Mouse (Mus musculus) cerebellum, adult 11-12 months (tissue): ENCODE results near the gene Daam2.
A peak's percentile ranks its signal among the peaks of the same experiment; 100 is the strongest.
"Not testable (repeated sequence)": the region's sequence is repeated elsewhere in the genome, so short reads cannot be mapped to it uniquely, and the experiment has no call there.

Experiments used
- DNase-seq: peaks from one replicate; pipeline ENCODE4 v3.0.0; 2022

Gene Daam2

DNA sequence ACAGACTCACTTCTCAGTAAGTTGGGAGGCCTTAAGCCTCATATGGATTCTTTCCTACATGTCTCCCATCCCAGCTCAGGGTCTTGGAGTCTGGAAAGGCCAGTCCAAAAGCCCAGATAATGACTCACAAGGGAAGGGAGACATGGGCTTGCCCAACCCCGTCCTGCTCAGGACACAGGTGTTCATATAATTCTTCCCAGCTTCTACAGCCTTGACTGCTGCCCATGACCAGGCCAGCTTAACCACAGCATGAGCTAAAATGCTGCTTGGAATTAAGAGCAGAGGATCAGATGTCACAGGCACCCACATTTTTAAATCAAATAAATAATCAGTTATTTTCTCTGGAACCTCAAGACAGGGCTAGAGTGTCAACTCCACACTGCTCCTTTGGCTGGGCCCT is 89.0 kb downstream of the Daam2 start:
- no peak for DNase-seq

GRCm38 (mm10) chr17:49474051-49474450 is 90.1 kb downstream of the Daam2 start:
- no peak for DNase-seq

DNA sequence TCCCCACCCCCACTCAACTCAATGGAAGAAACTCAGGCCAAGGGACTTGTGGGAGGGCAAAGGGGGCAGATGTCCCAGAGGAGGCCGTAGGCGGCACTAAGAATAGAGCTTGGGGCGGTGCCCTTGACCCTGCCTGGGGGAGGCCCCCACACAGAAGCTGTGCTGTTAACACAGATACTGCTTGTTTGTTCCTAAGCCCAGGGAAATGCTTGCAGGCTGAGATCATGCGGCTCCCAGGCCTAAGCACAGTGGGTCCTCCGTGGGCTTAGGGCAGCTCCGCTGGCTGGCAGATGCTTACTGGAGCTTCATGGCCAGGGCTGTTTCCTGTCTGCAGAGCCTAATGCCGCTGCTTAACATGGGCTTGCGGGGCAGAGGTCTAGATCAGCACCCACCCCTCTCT is 91.5 kb downstream of the Daam2 start:
- DNase-seq = no peak

DNA sequence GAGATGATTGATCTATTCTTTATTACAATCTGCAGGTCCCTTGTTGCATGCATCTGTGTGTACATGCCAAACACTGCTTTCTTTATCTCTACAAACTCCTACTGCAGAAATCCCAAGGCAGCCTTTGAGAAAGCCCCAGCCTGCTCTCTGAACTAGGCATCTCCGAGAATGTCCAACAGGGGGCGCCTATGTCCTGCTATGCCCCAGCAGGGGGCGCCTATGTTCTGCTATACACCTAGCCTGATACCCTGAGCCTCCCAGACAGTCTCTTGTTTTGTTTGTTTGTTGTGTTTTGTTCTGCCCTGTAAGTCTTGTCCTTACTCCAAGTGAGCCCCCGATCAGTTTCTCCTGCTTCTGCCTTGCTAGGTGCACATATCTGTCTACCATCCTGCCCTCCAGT is 95.9 kb downstream of the Daam2 start:
- peak; percentile 78 for DNase-seq

DNA sequence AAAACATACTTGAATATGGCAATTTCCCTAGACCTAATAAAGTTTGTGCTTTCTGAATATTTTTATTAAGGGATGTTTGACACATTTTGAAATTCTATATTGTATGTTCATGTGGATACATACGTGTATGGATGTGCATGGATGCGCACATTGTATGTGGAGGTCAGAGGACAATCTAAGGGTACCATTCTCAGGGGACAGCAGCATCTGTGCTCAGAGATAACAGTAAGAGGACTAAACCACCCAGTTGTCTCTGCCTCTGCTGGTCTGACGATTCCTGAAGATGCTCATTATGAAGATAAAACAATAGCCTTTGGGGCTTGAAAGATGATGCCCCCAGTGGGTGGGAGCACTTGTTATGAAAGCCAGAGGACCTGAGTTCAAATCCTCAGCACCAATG is 99.3 kb downstream of the Daam2 start:
- DNase-seq = no peak

GRCm38 (mm10) chr17:49458386-49458785 is 105.8 kb downstream of the Daam2 start:
- no peak for DNase-seq

- no peak for DNase-seq
These were observed 106.3 kb downstream of the Daam2 start for GRCm38 (mm10) chr17:49457833-49458232.

- no peak for DNase-seq
These were observed 107.8 kb downstream of the Daam2 start for GRCm38 (mm10) chr17:49456334-49456733.

GRCm38 (mm10) chr17:49450922-49451321 is 113.2 kb downstream of the Daam2 start:
- no peak for DNase-seq

DNA sequence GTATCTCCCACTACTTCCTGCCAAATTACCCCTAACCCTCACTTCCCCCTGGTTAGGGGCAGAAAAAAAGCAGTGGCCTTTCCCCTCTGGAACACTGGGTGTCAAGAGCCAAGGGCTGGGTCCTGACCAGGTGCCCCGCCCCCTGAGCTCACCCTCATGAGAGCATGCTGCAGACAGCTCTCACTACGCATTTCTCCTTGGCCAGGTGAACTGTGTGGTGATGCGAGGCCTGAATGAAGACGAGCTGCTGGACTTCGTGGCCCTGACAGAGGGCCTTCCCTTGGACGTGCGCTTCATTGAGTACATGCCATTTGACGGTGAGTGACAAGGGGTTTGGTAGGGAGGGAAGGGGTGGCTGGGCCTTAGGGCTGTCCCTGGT is 114.9 kb downstream of the Daam2 start:
- DNase-seq = no peak

- no peak for DNase-seq
These were observed 115.4 kb downstream of the Daam2 start for GRCm38 (mm10) chr17:49448570-49449229.

- not testable (repeated sequence) for DNase-seq
These were observed 121.3 kb downstream of the Daam2 start for GRCm38 (mm10) chr17:49442841-49443240.

DNA sequence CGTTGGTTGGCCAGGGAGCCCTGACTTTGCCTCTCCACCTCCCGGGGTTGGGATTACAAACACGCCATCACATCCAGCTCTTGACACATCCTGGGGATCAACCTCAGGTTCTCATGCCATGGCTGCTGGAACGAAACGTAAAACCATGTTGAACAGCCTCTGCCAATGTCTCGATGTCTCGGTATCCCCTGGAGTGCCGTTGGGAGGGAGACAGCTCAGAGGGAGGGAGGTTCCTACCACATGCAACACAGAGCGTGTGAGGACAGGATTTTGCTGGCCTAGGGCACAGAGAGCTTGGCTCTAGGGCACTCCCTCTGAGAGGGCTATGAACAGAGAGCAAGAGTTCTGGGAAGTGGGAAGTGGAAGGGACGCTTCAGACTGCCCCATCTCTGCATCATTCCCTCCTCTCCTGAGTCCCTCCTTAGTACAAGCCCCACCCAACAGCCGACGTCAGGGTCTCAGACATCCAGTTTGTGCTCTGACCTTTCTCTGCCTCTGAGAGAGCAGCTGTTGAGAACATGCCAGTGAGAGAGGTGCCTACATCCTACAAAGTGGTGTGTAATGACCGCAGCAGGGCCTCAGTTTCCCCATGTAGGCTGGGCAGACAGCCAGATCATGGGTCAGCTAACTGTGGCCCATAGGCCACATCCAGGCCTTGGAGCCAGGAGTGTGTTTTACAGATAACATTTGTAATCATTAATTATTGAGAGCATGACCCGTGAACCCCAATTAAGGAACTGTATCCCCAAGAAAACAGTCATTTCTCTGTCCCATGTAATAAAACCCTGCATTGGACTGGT is 123.6 kb downstream of the Daam2 start:
- DNase-seq = peak; percentile 8

- DNase-seq = peak; percentile 0
These were observed 124.4 kb downstream of the Daam2 start for GRCm38 (mm10) chr17:49439706-49440105.

- peak; percentile 2 for DNase-seq
These were observed 125.1 kb downstream of the Daam2 start for GRCm38 (mm10) chr17:49438822-49439574.

DNA sequence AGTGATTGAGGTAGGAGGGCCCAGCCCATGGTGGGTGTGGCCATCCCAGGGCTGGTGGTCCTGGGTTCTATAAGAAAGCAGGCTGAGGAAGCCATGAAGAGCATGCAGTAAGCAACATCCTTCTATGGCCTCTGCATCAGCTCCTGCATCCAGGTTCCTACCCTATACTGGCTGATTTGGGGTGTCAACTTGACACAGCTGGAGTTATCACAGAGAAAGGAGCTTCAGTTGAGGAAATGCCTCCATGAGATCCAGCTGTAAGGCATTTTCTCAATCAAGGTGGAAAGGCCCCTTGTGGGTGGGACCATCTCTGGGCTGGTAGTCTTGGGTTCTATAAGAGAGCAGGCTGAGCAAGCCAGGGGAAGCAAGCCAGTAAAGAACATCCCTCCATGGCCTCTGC is 126.8 kb downstream of the Daam2 start:
- not testable (repeated sequence) for DNase-seq

GRCm38 (mm10) chr17:49436631-49437030 is 127.5 kb downstream of the Daam2 start:
- no peak for DNase-seq

- no peak for DNase-seq
These were observed 129.1 kb downstream of the Daam2 start for GRCm38 (mm10) chr17:49435081-49435480.

- no peak for DNase-seq
These were observed 129.9 kb downstream of the Daam2 start for GRCm38 (mm10) chr17:49434236-49434635.

DNA sequence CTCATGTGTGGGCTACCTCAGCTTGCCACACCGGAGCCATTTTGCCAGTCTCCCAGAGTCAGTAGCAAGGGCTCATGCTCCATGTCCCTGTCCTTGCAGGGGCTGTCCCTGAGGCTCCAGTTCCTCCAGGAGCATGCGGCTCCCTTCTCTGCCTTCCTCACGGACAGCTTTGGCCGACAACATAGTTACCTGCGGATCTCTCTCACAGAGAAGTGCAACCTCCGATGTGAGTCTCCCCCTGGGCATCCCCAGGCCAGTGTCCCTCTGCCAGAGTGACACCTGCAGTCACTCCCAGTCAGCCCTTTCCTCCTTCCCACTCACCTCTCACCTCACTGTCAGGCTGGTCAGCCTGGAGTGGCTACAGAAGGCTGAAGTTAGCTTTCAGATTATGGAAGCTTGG is 131.1 kb downstream of the Daam2 start:
- no peak for DNase-seq

DNA sequence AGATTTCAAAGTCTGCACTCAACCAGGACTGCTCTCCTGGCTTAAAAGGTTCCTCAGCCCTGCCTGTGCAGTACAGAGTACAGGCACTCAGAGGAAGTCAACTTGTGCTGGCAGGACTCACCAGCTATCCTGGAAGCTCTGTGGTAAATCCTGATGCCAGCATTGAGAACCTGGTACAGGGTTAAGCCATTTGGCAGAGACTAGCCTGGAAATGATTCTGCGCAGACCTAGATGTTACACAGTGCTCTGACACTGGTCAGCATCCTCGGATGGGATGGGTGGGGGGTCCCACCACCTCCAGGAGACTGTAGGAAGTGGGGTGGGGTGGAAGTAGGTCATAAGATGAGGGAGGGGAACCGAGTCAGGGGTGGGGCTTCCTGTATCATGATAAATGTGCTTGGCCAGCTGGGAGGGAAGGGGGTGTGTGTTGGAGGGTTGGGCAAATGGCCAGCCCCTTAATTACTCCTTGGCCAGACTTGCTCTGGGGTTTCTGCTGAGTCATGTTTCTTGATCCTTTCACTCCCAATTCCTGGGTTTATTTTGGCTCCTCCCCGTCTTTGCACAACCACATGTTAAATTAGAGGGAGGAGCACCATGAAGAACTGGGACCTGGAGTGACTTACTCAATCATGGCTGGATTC is 132.0 kb downstream of the Daam2 start:
- no peak for DNase-seq

GRCm38 (mm10) chr17:49431176-49431575 is 133.0 kb downstream of the Daam2 start:
- DNase-seq = no peak

DNA sequence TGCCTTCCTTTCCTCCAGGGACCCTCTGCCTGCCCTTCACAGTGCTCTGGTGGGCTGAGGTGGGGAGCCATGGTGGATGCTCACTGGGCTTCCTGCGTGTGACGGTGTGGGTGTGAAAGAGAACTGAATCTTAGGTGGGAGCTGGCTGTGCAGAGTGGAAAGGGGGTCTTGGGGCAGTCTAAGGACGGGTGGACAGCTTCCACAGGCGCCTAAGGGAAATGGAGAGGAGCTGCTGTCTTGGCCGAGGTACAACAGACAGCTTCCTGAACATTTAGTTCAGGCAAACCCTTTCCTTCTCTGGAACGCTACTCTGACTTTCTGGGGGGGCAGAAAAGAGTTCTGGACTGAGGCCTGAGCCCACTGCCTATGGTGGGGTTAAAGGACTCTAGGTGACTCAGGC is 134.0 kb downstream of the Daam2 start:
- no peak for DNase-seq
